Mouse (Mus musculus) liver, embryonic 11.5 days (tissue): ENCODE data around the gene Olfr1135. TPM values are rescaled to one million over a fixed set of nuclear protein-coding genes. Genes with fewer than 3 reads are reported as not detected.

Experiments
- ATAC-seq: fragments of 200-750 bp; cut with Nextera tagmentation; replicated peaks from 2 replicates; pipeline ENCODE4 v1.8.0; 2017; ENCODE audit warnings: moderate number of reproducible peaks, mild to moderate bottlenecking, moderate TSS enrichment, moderate library complexity; ENCODE audit not compliant: low FRiP score
- DNase-seq: peaks from one replicate; pipeline ENCODE4 v3.0.0-alpha.2; 2017; ENCODE audit warnings: low spot score
- H3K27ac ChIP-seq: fragments of 300-500 bp; sonication (generic); 2 replicates; pipeline ENCODE4 v1.5.1; 2014; ENCODE audit warnings: mild to moderate bottlenecking, low read depth, low read length, control low read depth
- H3K27me3 ChIP-seq: fragments of 300-500 bp; sonication (generic); replicated peaks from 2 replicates; pipeline ENCODE4 v1.6.1; 2014; ENCODE audit warnings: low read length, mixed read lengths; ENCODE audit not compliant: control insufficient read depth, insufficient read depth
- H3K36me3 ChIP-seq: fragments of 300-500 bp; sonication (generic); 2 replicates; pipeline ENCODE4 v1.6.1; 2014; ENCODE audit warnings: mild to moderate bottlenecking, low read length, moderate library complexity, mixed read lengths; ENCODE audit not compliant: control insufficient read depth, insufficient read depth
- H3K4me1 ChIP-seq: fragments of 300-500 bp; sonication (generic); replicated peaks from 2 replicates; pipeline ENCODE4 v1.6.1; 2014; ENCODE audit warnings: low read length, mixed read lengths; ENCODE audit not compliant: control insufficient read depth, insufficient read depth
- H3K4me2 ChIP-seq: fragments of 300-500 bp; sonication (generic); 2 replicates; pipeline ENCODE4 v1.6.1; 2014; ENCODE audit warnings: mild to moderate bottlenecking, control low read depth, moderate library complexity
- H3K4me3 ChIP-seq: fragments of 300-500 bp; sonication (generic); 2 replicates; pipeline ENCODE4 v1.5.1; 2014; ENCODE audit warnings: low read depth, low read length, control low read depth
- H3K9ac ChIP-seq: fragments of 300-500 bp; sonication (generic); 2 replicates; pipeline ENCODE4 v1.6.1; 2014; ENCODE audit warnings: low read depth, low read length, control low read depth
- H3K9me3 ChIP-seq: fragments of 300-500 bp; sonication (generic); 2 replicates; pipeline ENCODE4 v1.6.1; 2016; ENCODE audit warnings: low read length, inconsistent platforms, mixed read lengths; ENCODE audit not compliant: control insufficient read depth
- WGBS: fragments of 180-500 bp; shearing (Covaris S2); extraction: QIAGEN DNeasy Blood & Tissue Kit; methylation state at CpG from one replicate; pipeline ENCODE4 v1.1.7; 2014; 5-methylcytosine and 5-hydroxymethylcytosine counted together
- polyA plus RNA-seq: library from polyadenylated mRNA; unstranded; fragments of >200 nt; fragmentation: Nextera tagmentation; extraction: Ambion mirVana; gene quantifications from 2 replicates; pipeline ENCODE4 v1.2.1, GENCODE M21; 2014

Olfr1135 gene
- not detected in 2 replicates for polyA plus RNA-seq

GRCm38 (mm10) chr2:87673564-87673963, at the start of gene Olfr1135:
Gene Olfr1135, minus strand, starts transcription at chr2:87673664.
- H3K9ac ChIP-seq: no peak within 1 kb of the TSS
- no peak for DNase-seq

DNA sequence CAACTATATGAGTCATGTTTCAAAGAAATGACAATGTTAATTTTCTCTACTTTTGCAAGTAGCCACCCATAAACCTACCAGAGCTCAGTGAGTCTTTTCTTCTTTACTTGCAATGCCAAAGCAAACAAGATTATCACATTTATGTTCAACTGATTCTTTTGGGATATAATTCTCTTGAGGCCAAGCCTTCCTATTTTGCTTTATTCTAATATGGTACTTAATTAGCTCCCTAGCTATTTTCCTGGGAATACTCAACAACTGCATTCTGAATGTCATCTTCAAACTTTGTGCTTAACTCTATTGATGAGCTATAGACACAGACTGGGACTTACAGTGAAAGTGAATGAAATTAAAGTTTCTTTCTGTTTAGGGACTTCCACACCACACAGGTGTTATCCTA, 39.6 kb upstream of the Olfr1135 start, which contains the start of gene Olfr1137:
Olfr1137 (minus strand) TSS at position 101 of the 400 bp plus-strand sequence.
- no peaks in the 10 kb centered on the region for H3K27me3 ChIP-seq
- DNase-seq: no peak
- no peak within 1 kb of the TSS for H3K27ac ChIP-seq
- H3K36me3 ChIP-seq: no peaks in the 10 kb centered on the region
- H3K4me2 ChIP-seq: no peak within 1 kb of the TSS
- H3K9ac ChIP-seq: no peak within 1 kb of the TSS
- no peaks in the 10 kb centered on the region for H3K9me3 ChIP-seq
- no peak for ATAC-seq
- H3K4me3 ChIP-seq: no peak within 1 kb of the TSS
- H3K4me1 ChIP-seq: no peaks in the 10 kb centered on the region

More at GRCm38 (mm10) chr2:87673564-87673963, at the start of gene Olfr1135:
- H3K27me3 ChIP-seq: no peaks in the 10 kb centered on the region
- no peak within 1 kb of the TSS for H3K4me2 ChIP-seq
- H3K9me3 ChIP-seq: no peaks in the 10 kb centered on the region
- no peaks in the 10 kb centered on the region for H3K36me3 ChIP-seq
- H3K4me1 ChIP-seq: no peaks in the 10 kb centered on the region
- no peak within 1 kb of the TSS for H3K27ac ChIP-seq
- no peak within 1 kb of the TSS for H3K4me3 ChIP-seq
- 12% methylated on average over 1 of the region's 1 CpGs for WGBS
- no peak for ATAC-seq

GRCm38 (mm10) chr2:87693847-87694246, 20.4 kb upstream of the Olfr1135 start, which contains the start of gene Olfr1136:
Gene Olfr1136, minus strand, starts transcription at chr2:87693947.
- DNase-seq (no peak), ATAC-seq (no peak)
- Histone ChIP-seq H3K36me3 (no peaks in the 10 kb centered on the region), H3K27me3 (no peaks in the 10 kb centered on the region), H3K27ac (no peak within 1 kb of the TSS), H3K9me3 (no peaks in the 10 kb centered on the region), H3K4me2 (no peak within 1 kb of the TSS), H3K9ac (no peak within 1 kb of the TSS), H3K4me3 (no peak within 1 kb of the TSS), H3K4me1 (no peaks in the 10 kb centered on the region)

GRCm38 (mm10) chr2:87658360-87658759, 15.1 kb downstream of the Olfr1135 start, which contains the start of gene Olfr1134:
Gene Olfr1134, minus strand, starts transcription at chr2:87658460.
- no peak within 1 kb of the TSS for H3K9ac ChIP-seq
- H3K27me3 ChIP-seq: no peaks in the 10 kb centered on the region
- no peak for ATAC-seq
- H3K4me3 ChIP-seq: no peak within 1 kb of the TSS
- H3K9me3 ChIP-seq: no peaks in the 10 kb centered on the region
- no peak within 1 kb of the TSS for H3K4me2 ChIP-seq
- no peaks in the 10 kb centered on the region for H3K36me3 ChIP-seq
- H3K4me1 ChIP-seq: no peaks in the 10 kb centered on the region
- 84% methylated on average over 2 of the region's 2 CpGs for WGBS
- no peak within 1 kb of the TSS for H3K27ac ChIP-seq
- no peak for DNase-seq

- H3K9ac ChIP-seq: no peak within 1 kb of the TSS
- H3K9me3 ChIP-seq: no peaks in the 10 kb centered on the region
- H3K4me3 ChIP-seq: no peak within 1 kb of the TSS
- H3K27ac ChIP-seq: no peak within 1 kb of the TSS
- no peaks in the 10 kb centered on the region for H3K27me3 ChIP-seq
- H3K4me2 ChIP-seq: no peak within 1 kb of the TSS
- no peaks in the 10 kb centered on the region for H3K4me1 ChIP-seq
- ATAC-seq (no peak), DNase-seq (no peak)
- no peaks in the 10 kb centered on the region for H3K36me3 ChIP-seq
These were observed 26.2 kb downstream of the Olfr1135 start, which contains the start of gene Olfr1133 for GRCm38 (mm10) chr2:87647274-87647673. Gene Olfr1133, minus strand, starts transcription at chr2:87647374.

- DNase-seq (no peak), ATAC-seq (no peak)
These were observed 31.0 kb downstream of the Olfr1135 start for GRCm38 (mm10) chr2:87642441-87642840.

GRCm38 (mm10) chr2:87637435-87637834, 36.0 kb downstream of the Olfr1135 start, which contains the start of gene Olfr1132:
Gene Olfr1132, minus strand, starts transcription at chr2:87637535.
- Histone ChIP-seq H3K9ac (no peak within 1 kb of the TSS), H3K4me1 (no peaks in the 10 kb centered on the region), H3K27ac (no peak within 1 kb of the TSS), H3K36me3 (no peaks in the 10 kb centered on the region), H3K9me3 (no peaks in the 10 kb centered on the region), H3K27me3 (no peaks in the 10 kb centered on the region), H3K4me2 (no peak within 1 kb of the TSS), H3K4me3 (no peak within 1 kb of the TSS)
- DNase-seq (no peak), ATAC-seq (no peak)

More at GRCm38 (mm10) chr2:87642441-87642840, 31.0 kb downstream of the Olfr1135 start:
- Histone ChIP-seq H3K36me3 (no peaks in the 10 kb centered on the region), H3K27ac (no peak overlapping the region), H3K4me2 (no peak overlapping the region), H3K9ac (no peak overlapping the region), H3K27me3 (no peaks in the 10 kb centered on the region), H3K9me3 (no peaks in the 10 kb centered on the region), H3K4me1 (no peaks in the 10 kb centered on the region), H3K4me3 (no peak overlapping the region)

- no peaks in the 10 kb centered on the region for H3K4me1 ChIP-seq
- H3K27ac ChIP-seq: no peak within 1 kb of the TSS
- 65% methylated on average over 3 of the region's 3 CpGs for WGBS
- no peaks in the 10 kb centered on the region for H3K9me3 ChIP-seq
- no peak within 1 kb of the TSS for H3K9ac ChIP-seq
- ATAC-seq (no peak), DNase-seq (no peak)
- no peaks in the 10 kb centered on the region for H3K27me3 ChIP-seq
- H3K4me3 ChIP-seq: no peak within 1 kb of the TSS
- H3K36me3 ChIP-seq: no peaks in the 10 kb centered on the region
- H3K4me2 ChIP-seq: no peak within 1 kb of the TSS
These were observed 46.7 kb downstream of the Olfr1135 start, which contains the start of gene Olfr1131 for GRCm38 (mm10) chr2:87626804-87627203. Gene Olfr1131, plus strand, starts transcription at chr2:87627104.
